Mouse (Mus musculus) ovary, postnatal 10 days (tissue): ENCODE results near the gene Phf2.

Experiments used
- DNase-seq: peaks from one replicate; pipeline ENCODE4 v3.0.0; 2022; ENCODE audit warnings: low spot score

The Phf2 gene

GRCm38 (mm10) chr13:48802181-48802580, 68.7 kb downstream of the Phf2 start:
- DNase-seq = no peak

- DNase-seq = peak; percentile 45
Measured at GRCm38 (mm10) chr13:48800850-48801546, 69.9 kb downstream of the Phf2 start.

- DNase-seq = no peak
Measured at GRCm38 (mm10) chr13:48798256-48798771, 72.6 kb downstream of the Phf2 start.

- DNase-seq = no peak
Measured at GRCm38 (mm10) chr13:48796906-48797305, 74.0 kb downstream of the Phf2 start.

- no peak for DNase-seq
Measured at GRCm38 (mm10) chr13:48795711-48796110, 75.2 kb downstream of the Phf2 start.

- DNase-seq = no peak
Measured at GRCm38 (mm10) chr13:48784594-48785298, 86.2 kb downstream of the Phf2 start.

GRCm38 (mm10) chr13:48784151-48784550, 86.8 kb downstream of the Phf2 start:
- DNase-seq = no peak

GRCm38 (mm10) chr13:48782727-48783725, 87.9 kb downstream of the Phf2 start:
- no peak for DNase-seq

GRCm38 (mm10) chr13:48780345-48781010, 90.4 kb downstream of the Phf2 start:
- DNase-seq = no peak

- no peak for DNase-seq
Measured at GRCm38 (mm10) chr13:48779592-48780344, 91.2 kb downstream of the Phf2 start.

- DNase-seq = no peak
Measured at GRCm38 (mm10) chr13:48778138-48778537, 92.8 kb downstream of the Phf2 start.

- no peak for DNase-seq
Measured at GRCm38 (mm10) chr13:48774506-48774905, 96.4 kb downstream of the Phf2 start.

- no peak for DNase-seq
Measured at GRCm38 (mm10) chr13:48768109-48768508, 102.8 kb downstream of the Phf2 start.

- no peak for DNase-seq
Measured at GRCm38 (mm10) chr13:48763701-48764245, 107.1 kb downstream of the Phf2 start.

GRCm38 (mm10) chr13:48760855-48761436, 110.0 kb downstream of the Phf2 start:
- DNase-seq = no peak

GRCm38 (mm10) chr13:48756769-48757168, 114.2 kb downstream of the Phf2 start:
- DNase-seq = no peak
